Mouse (Mus musculus) olfactory bulb, adult 2 months (tissue): ENCODE results near the gene Lpin2.

Source experiments
- CTCF ChIP-seq: fragments of 200-500 bp; IDR thresholded peaks from 2 replicates; pipeline ENCODE4 v1.5.1; 2012; ENCODE audit warnings: low read depth, mild to moderate bottlenecking, low read length, moderate library complexity; ENCODE audit not compliant: insufficient read depth
- POLR2A ChIP-seq: fragments of 200-500 bp; IDR thresholded peaks from 2 replicates; pipeline ENCODE4 v1.6.1; 2012; ENCODE audit warnings: mild to moderate bottlenecking, low read depth, low read length, moderate library complexity; ENCODE audit not compliant: insufficient read depth

DNA sequence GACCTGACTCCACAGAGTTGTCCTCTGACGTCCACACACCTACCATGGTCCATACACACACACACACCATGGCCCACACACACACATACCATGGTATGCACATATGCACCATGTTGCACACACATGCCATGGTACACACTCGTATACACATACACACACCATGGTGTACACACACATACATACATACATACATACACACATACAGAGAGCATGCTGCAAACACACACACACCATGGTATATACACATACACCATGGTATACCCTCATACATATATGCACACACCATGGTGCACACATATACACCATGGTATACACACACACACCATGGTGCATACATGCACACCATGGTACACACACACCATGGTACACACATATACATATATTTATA, 45.0 kb upstream of the Lpin2 start:
- TF ChIP-seq CTCF (no peak), POLR2A (no peak)
